Mouse (Mus musculus) kidney, embryonic 16.5 days (tissue): ENCODE measurements around the gene Gm498. TPM values are rescaled to one million over a fixed set of nuclear protein-coding genes. Genes with fewer than 3 reads are reported as not detected.
A peak's percentile ranks its signal among the peaks of the same experiment; 100 is the strongest.

Experiments
- ATAC-seq: fragments of 200-750 bp; cut with Nextera tagmentation; 2 replicates; pipeline ENCODE4 v1.8.0; 2017; ENCODE audit warnings: moderate TSS enrichment; ENCODE audit not compliant: low FRiP score, low TSS enrichment
- H3K27ac ChIP-seq: fragments of 300-500 bp; sonication (generic); 2 replicates; pipeline ENCODE4 v1.5.1; 2014; ENCODE audit warnings: low read length
- H3K27me3 ChIP-seq: fragments of 300-500 bp; sonication (generic); 2 replicates; pipeline ENCODE4 v1.6.1; 2014; ENCODE audit warnings: low read length, control low read depth, mixed read lengths; ENCODE audit not compliant: insufficient read depth
- H3K36me3 ChIP-seq: fragments of 300-500 bp; sonication (generic); 2 replicates; pipeline ENCODE4 v1.6.1; 2014; ENCODE audit warnings: low read length, control low read depth, mixed read lengths; ENCODE audit not compliant: insufficient read depth
- H3K4me1 ChIP-seq: fragments of 300-500 bp; sonication (generic); 2 replicates; pipeline ENCODE4 v1.6.1; 2014; ENCODE audit warnings: low read length, control low read depth, mixed read lengths; ENCODE audit not compliant: insufficient read depth
- H3K4me2 ChIP-seq: fragments of 300-500 bp; sonication (generic); replicated peaks from 2 replicates; pipeline ENCODE4 v1.6.1; 2014; ENCODE audit warnings: low read depth, low read length
- H3K4me3 ChIP-seq: fragments of 300-500 bp; sonication (generic); 2 replicates; pipeline ENCODE4 v1.5.1; 2014; ENCODE audit warnings: mild to moderate bottlenecking, low read length
- H3K9ac ChIP-seq: fragments of 300-500 bp; sonication (generic); replicated peaks from 2 replicates; pipeline ENCODE4 v1.6.1; 2014; ENCODE audit warnings: low read length
- H3K9me3 ChIP-seq: fragments of 300-500 bp; sonication (generic); 2 replicates; pipeline ENCODE4 v1.6.1; 2016; ENCODE audit warnings: low read length, control low read depth
- WGBS: fragments of 180-500 bp; shearing (Covaris S2); extraction: QIAGEN DNeasy Blood & Tissue Kit; methylation state at CpG from one replicate; pipeline ENCODE4 v1.1.7; 2014; 5-methylcytosine and 5-hydroxymethylcytosine counted together
- polyA plus RNA-seq: library from polyadenylated mRNA; unstranded; fragments of >200 nt; fragmentation: Nextera tagmentation; extraction: Ambion mirVana; gene quantifications from 2 replicates; pipeline ENCODE4 v1.2.1, GENCODE M21; 2015

Gene Gm498
- polyA plus RNA-seq, 1 experiment from 2014 or later = not detected

DNA sequence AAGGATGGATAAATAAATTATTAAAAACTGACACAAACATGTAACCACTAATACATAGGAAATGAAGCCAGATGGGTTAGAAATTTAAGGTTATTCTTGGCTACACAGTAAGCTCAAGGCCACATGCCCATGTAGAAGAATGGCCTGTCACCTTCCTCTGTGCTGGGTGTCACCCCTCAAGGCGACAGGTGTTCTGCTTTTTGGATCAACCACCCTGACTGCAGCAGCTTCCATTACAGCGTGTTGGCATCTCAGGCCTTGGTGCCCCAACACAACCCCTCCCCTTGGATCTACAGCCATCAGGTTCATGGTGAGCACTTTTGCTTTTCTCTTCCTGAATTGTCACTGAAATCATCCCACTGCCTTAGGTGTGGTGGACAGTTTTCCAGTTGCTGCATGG lies 34.0 kb upstream of the Gm498 start:
- WGBS = 93% methylated on average over 2 of the region's 2 CpGs
- ATAC-seq = no peak
- no peak overlapping the region for H3K9ac ChIP-seq

DNA sequence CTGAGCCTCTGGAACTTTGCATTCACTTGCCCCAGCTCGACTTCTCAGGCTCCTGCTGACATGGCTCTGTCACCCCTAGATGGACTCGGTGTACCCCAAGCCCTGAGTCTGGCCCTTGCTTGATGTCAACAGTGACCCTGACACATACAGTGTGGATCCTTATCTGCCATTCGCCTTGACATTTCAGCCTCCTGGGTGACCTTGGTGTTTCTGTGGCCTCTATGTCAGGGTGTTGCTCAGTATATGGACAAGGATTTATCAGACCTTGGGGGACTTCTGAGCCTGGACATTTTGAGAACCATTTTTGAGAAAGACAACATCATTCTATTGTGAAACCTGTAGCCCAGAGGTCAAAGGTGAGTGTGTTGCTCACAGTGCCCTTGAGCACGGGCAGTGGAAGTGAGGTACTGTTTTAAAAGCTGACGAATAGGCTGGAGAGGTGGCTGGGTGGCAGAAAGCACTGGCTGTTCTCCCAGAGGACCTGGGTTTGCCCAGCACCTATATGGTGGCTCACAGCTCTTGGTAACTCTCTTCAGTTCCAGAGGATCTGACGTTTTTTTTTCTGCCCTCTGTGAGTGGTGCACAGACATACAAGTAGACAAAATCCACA lies 33.0 kb upstream of the Gm498 start:
- H3K4me1 ChIP-seq = peaks cover 6% of the 10 kb centered on the region
- H3K4me3 ChIP-seq = no peak overlapping the region
- ATAC-seq = no peak
- 71% methylated on average over 6 of the region's 6 CpGs for WGBS
- no peaks in the 10 kb centered on the region for H3K9me3 ChIP-seq
- no peak overlapping the region for H3K9ac ChIP-seq
- H3K27me3 ChIP-seq = no peaks in the 10 kb centered on the region
- H3K4me2 ChIP-seq = no peak overlapping the region
- no peak overlapping the region for H3K27ac ChIP-seq
- H3K36me3 ChIP-seq = peaks cover 12% of the 10 kb centered on the region

More for the DNA sequence above, 34.0 kb upstream of the Gm498 start:
- Histone ChIP-seq H3K4me2 (no peak overlapping the region), H3K4me1 (peaks cover 6% of the 10 kb centered on the region), H3K4me3 (no peak overlapping the region), H3K27me3 (no peaks in the 10 kb centered on the region), H3K9me3 (no peaks in the 10 kb centered on the region), H3K36me3 (peaks cover 8% of the 10 kb centered on the region), H3K27ac (no peak overlapping the region)

DNA sequence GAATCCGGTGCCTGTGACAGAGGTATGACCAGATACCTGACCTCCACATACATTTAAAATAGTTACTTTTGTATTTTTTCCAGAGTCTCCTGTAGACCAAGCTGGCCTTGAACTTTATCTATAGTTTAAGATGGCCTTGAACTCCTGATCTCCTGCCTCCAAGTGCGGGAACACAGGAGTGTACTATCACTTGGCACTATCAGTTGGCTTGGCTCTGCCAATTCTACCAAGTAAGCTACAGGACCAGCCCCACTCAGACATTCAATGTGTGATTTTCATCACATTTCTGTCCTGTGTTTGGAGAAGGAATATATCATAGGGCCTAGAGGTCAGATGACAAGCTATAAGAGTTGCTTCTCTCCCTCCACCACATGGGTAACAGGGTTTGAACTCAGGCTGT lies 32.3 kb upstream of the Gm498 start:
- Histone ChIP-seq H3K36me3 (peaks cover 14% of the 10 kb centered on the region), H3K4me1 (peaks cover 6% of the 10 kb centered on the region), H3K4me3 (no peak overlapping the region), H3K9ac (no peak overlapping the region), H3K27me3 (no peaks in the 10 kb centered on the region), H3K9me3 (no peaks in the 10 kb centered on the region), H3K27ac (no peak overlapping the region), H3K4me2 (no peak overlapping the region)
- whole genome bisulfite sequencing = 86% methylated on average over 2 of the region's 2 CpGs
- no peak for ATAC-seq

DNA sequence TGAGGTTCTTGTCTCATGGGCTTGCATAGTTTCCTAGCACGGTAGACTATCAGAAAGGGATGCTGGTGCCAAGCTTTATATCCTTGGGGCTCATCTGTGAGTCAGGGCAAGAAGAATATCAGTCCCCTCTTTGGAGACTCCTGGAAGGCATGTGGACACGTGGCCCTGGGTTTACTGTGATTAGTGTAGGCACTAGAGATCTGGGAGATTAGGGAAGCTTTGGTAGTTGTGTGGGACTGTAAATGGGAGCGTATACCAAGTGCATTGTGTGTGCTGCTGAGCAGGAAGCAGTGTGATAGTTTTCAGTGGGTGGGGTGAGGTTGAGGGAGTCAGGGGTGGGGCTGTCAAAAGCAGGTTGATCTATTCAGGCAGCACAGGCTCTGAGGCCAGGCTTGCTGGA lies 31.7 kb upstream of the Gm498 start:
- H3K9me3 ChIP-seq = no peaks in the 10 kb centered on the region
- H3K27me3 ChIP-seq = no peaks in the 10 kb centered on the region
- no peak overlapping the region for H3K9ac ChIP-seq
- peaks cover 18% of the 10 kb centered on the region for H3K36me3 ChIP-seq
- H3K4me2 ChIP-seq = no peak overlapping the region
- no peak overlapping the region for H3K4me3 ChIP-seq
- H3K4me1 ChIP-seq = peaks cover 6% of the 10 kb centered on the region
- 73% methylated on average over 3 of the region's 3 CpGs for WGBS
- no peak for ATAC-seq
- H3K27ac ChIP-seq = no peak overlapping the region

DNA sequence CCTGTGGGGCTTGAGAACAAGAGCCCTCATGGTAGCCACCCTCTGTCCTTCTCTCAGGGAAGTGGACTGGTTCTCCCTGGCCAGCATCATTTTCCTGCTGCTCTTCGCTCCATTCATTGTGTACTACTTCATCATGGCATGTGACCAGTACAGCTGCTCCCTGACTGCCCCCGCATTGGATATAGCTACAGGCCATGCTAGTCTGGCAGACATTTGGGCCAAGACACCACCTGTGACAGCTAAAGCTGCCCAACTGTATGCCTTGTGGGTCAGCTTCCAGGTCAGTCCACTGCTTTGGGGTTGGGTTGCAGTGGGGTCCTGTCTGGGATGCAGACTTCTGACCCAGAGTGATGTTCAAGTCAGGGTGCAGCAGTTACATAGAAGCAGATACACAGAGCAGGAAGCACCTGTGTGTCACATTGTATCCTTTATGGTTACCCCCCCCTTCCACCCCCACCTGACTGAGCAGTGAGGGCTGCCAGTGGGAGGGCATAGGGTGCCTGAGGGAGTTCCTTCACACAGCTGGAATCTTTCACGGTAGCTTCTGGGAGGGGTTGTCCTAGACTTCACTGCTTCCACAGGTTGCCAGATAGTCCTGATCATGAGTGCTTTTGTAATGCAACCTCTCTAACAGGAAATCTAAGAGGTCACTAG lies 28.8 kb upstream of the Gm498 start:
- Histone ChIP-seq H3K4me2 (no peak overlapping the region), H3K27me3 (no peaks in the 10 kb centered on the region), H3K27ac (no peak overlapping the region), H3K4me1 (no peaks in the 10 kb centered on the region), H3K36me3 (peaks cover 43% of the 10 kb centered on the region), H3K9me3 (no peaks in the 10 kb centered on the region), H3K9ac (no peak overlapping the region), H3K4me3 (no peak overlapping the region)
- no peak for ATAC-seq
- 88% methylated on average over 3 of the region's 3 CpGs for WGBS

GRCm38 (mm10) chr7:143840121-143840520 lies 26.5 kb upstream of the Gm498 start:
- no peaks in the 10 kb centered on the region for H3K27me3 ChIP-seq
- no peak overlapping the region for H3K27ac ChIP-seq
- no peak overlapping the region for H3K4me3 ChIP-seq
- no peaks in the 10 kb centered on the region for H3K9me3 ChIP-seq
- H3K36me3 ChIP-seq = peaks cover 65% of the 10 kb centered on the region
- H3K4me2 ChIP-seq = no peak overlapping the region
- ATAC-seq = no peak
- WGBS = 94% methylated on average over 5 of the region's 5 CpGs
- no peak overlapping the region for H3K9ac ChIP-seq
- no peaks in the 10 kb centered on the region for H3K4me1 ChIP-seq

GRCm38 (mm10) chr7:143841301-143841700 lies 25.3 kb upstream of the Gm498 start:
- no peaks in the 10 kb centered on the region for H3K4me1 ChIP-seq
- no peaks in the 10 kb centered on the region for H3K27me3 ChIP-seq
- H3K9ac ChIP-seq = no peak overlapping the region
- no peak overlapping the region for H3K27ac ChIP-seq
- H3K4me2 ChIP-seq = no peak overlapping the region
- ATAC-seq = no peak
- H3K36me3 ChIP-seq = peaks cover 77% of the 10 kb centered on the region
- H3K4me3 ChIP-seq = no peak overlapping the region
- 96% methylated on average over 8 of the region's 8 CpGs for WGBS
- H3K9me3 ChIP-seq = no peaks in the 10 kb centered on the region

DNA sequence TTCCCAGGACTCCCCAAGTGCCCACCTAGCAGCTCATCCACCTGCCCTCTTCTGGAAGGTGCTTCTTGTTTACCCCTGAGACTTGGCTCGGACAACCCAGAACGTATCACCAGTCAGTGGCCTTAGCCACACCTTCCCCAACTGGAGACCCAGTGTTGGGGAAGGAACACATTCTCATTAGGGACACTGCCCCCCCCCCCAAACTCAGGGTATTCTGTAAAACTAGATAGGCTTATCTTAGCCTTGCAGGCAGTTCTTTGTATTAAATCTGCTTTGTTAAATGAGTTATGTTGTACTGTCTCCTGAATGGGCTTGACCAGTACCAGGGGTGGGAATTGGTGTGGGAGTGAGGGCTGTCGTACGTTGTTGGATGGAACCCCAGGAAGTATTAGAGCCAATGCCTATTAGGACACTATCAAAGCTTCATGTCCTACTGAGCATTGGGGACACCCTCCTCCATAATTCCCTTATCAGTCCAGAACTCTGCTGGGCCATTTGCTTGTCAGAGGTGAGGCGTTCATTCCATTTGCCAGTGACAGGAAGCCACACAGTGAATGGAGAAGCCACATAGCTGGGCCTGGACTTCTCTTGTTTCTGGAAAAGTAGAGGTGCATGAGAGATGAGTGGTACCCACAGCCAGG lies 18.4 kb upstream of the Gm498 start:
- no peak for ATAC-seq
- H3K36me3 ChIP-seq = peaks cover 56% of the 10 kb centered on the region
- no peak overlapping the region for H3K9ac ChIP-seq
- H3K4me3 ChIP-seq = no peak overlapping the region
- H3K27ac ChIP-seq = no peak overlapping the region
- H3K9me3 ChIP-seq = no peaks in the 10 kb centered on the region
- H3K27me3 ChIP-seq = no peaks in the 10 kb centered on the region
- no peak overlapping the region for H3K4me2 ChIP-seq
- WGBS = 95% methylated on average over 5 of the region's 5 CpGs
- H3K4me1 ChIP-seq = no peaks in the 10 kb centered on the region

- 0 out of 2 replicates have a peak, but pooled peaks have one; percentile 31 for ATAC-seq
- Histone ChIP-seq H3K9ac (no peak overlapping the region), H3K4me3 (no peak overlapping the region), H3K27ac (no peak overlapping the region), H3K27me3 (no peaks in the 10 kb centered on the region), H3K4me1 (no peaks in the 10 kb centered on the region), H3K4me2 (no peak overlapping the region), H3K36me3 (peaks cover 50% of the 10 kb centered on the region), H3K9me3 (no peaks in the 10 kb centered on the region)
- WGBS = 88% methylated on average over 7 of the region's 8 CpGs
These were observed 17.7 kb upstream of the Gm498 start for GRCm38 (mm10) chr7:143848768-143849482.
